Mouse (Mus musculus) hindbrain, embryonic 14.5 days (tissue): ENCODE data around the gene Man2c1. TPM values are rescaled to one million over a fixed set of nuclear protein-coding genes. Genes with fewer than 3 reads are reported as not detected.

ENCODE experiments used
- ATAC-seq: fragments of 200-750 bp; cut with Nextera tagmentation; 2 replicates; pipeline ENCODE4 v1.8.0; 2017; ENCODE audit warnings: moderate number of reproducible peaks, mild to moderate bottlenecking, moderate TSS enrichment, moderate library complexity; ENCODE audit not compliant: low FRiP score
- DNase-seq: peaks from one replicate; pipeline ENCODE4 v3.0.0-alpha.2; 2015; ENCODE audit warnings: low spot score
- H3K27ac ChIP-seq: fragments of 300-500 bp; sonication (generic); 2 replicates; pipeline ENCODE4 v1.5.1; 2014; ENCODE audit warnings: mild to moderate bottlenecking, moderate library complexity
- H3K27me3 ChIP-seq: fragments of 300-500 bp; sonication (generic); 2 replicates; pipeline ENCODE4 v1.6.1; 2014; ENCODE audit warnings: mild to moderate bottlenecking, low read length, mixed read lengths; ENCODE audit not compliant: control insufficient read depth, insufficient read depth
- H3K36me3 ChIP-seq: fragments of 300-500 bp; sonication (generic); replicated peaks from 2 replicates; pipeline ENCODE4 v1.6.1; 2014; ENCODE audit not compliant: control insufficient read depth, insufficient read depth
- H3K4me1 ChIP-seq: fragments of 300-500 bp; sonication (generic); replicated peaks from 2 replicates; pipeline ENCODE4 v1.6.1; 2014; ENCODE audit warnings: antibody characterized with exemption, low read length, mixed read lengths; ENCODE audit not compliant: control insufficient read depth, insufficient read depth
- H3K4me2 ChIP-seq: fragments of 300-500 bp; sonication (generic); replicated peaks from 2 replicates; pipeline ENCODE4 v1.6.1; 2014; ENCODE audit warnings: mild to moderate bottlenecking, moderate library complexity
- H3K4me3 ChIP-seq: fragments of 300-500 bp; sonication (generic); replicated peaks from 2 replicates; pipeline ENCODE4 v1.5.1; 2014; ENCODE audit warnings: mild to moderate bottlenecking, low read length
- H3K9ac ChIP-seq: fragments of 300-500 bp; sonication (generic); 2 replicates; pipeline ENCODE4 v1.6.1; 2014
- H3K9me3 ChIP-seq: fragments of 300-500 bp; sonication (generic); 2 replicates; pipeline ENCODE4 v1.6.1; 2016; ENCODE audit warnings: low read length; ENCODE audit not compliant: control insufficient read depth
- WGBS: fragments of 180-500 bp; shearing (Covaris S2); extraction: QIAGEN DNeasy Blood & Tissue Kit; methylation state at CpG from one replicate; pipeline ENCODE4 v1.1.7; 2014; 5-methylcytosine and 5-hydroxymethylcytosine counted together
- polyA plus RNA-seq: library from polyadenylated mRNA; unstranded; fragments of >200 nt; fragmentation: Nextera tagmentation; extraction: Ambion mirVana; gene quantifications from 2 replicates; pipeline ENCODE4 v1.2.1, GENCODE M21; 2014

Man2c1 gene
- polyA plus RNA-seq, 1 experiment from 2014 or later, result 47.9 TPM

- H3K27me3 ChIP-seq, result no peaks in the 10 kb centered on the region
- H3K9me3 ChIP-seq, result no peaks in the 10 kb centered on the region
- no peak overlapping the region for H3K4me3 ChIP-seq
- H3K36me3 ChIP-seq, result 0 out of 2 replicates have a peak, but pooled peaks cover 14% of the 10 kb centered on the region
- peaks cover 18% of the 10 kb centered on the region for H3K4me1 ChIP-seq
- DNase-seq (no peak), ATAC-seq (no peak)
- 50% methylated on average over 6 of the region's 6 CpGs for WGBS
- H3K4me2 ChIP-seq, result no peak overlapping the region
- H3K9ac ChIP-seq, result no peak overlapping the region
- no peak overlapping the region for H3K27ac ChIP-seq
These were observed 21.8 kb downstream of the Man2c1 start for GRCm38 (mm10) chr9:57152331-57152730.

GRCm38 (mm10) chr9:57156383-57156782, 25.9 kb downstream of the Man2c1 start:
- Histone ChIP-seq H3K4me1 (peaks cover 12% of the 10 kb centered on the region), H3K36me3 (0 out of 2 replicates have a peak, but pooled peaks cover 14% of the 10 kb centered on the region), H3K27me3 (no peaks in the 10 kb centered on the region), H3K4me3 (no peak overlapping the region), H3K27ac (no peak overlapping the region), H3K9ac (no peak overlapping the region), H3K9me3 (no peaks in the 10 kb centered on the region), H3K4me2 (no peak overlapping the region)
- no peak for ATAC-seq
- 93% methylated on average over 7 of the region's 7 CpGs for WGBS
- DNase-seq, result no peak

GRCm38 (mm10) chr9:57156823-57157222, 26.3 kb downstream of the Man2c1 start:
- DNase-seq, result no peak
- H3K27me3 ChIP-seq, result no peaks in the 10 kb centered on the region
- H3K36me3 ChIP-seq, result 0 out of 2 replicates have a peak, but pooled peaks cover 14% of the 10 kb centered on the region
- peaks cover 12% of the 10 kb centered on the region for H3K4me1 ChIP-seq
- no peak overlapping the region for H3K27ac ChIP-seq
- ATAC-seq, result no peak
- WGBS, result 86% methylated on average over 8 of the region's 8 CpGs
- no peak overlapping the region for H3K9ac ChIP-seq
- no peaks in the 10 kb centered on the region for H3K9me3 ChIP-seq
- H3K4me2 ChIP-seq, result peak overlapping the region; percentile 69; the same call in 1 of the 2 replicates
- no peak overlapping the region for H3K4me3 ChIP-seq

- Histone ChIP-seq H3K4me1 (peaks cover 12% of the 10 kb centered on the region), H3K9me3 (no peaks in the 10 kb centered on the region), H3K27me3 (no peaks in the 10 kb centered on the region), H3K4me2 (peak overlapping the region; percentile 69), H3K27ac (peak overlapping the region; percentile 71), H3K36me3 (0 out of 2 replicates have a peak, but pooled peaks cover 14% of the 10 kb centered on the region), H3K4me3 (peak overlapping the region; percentile 69), H3K9ac (peak overlapping the region; percentile 74)
- DNase-seq (no peak), ATAC-seq (no peak)
- WGBS, result 32% methylated on average over 13 of the region's 13 CpGs
These were observed 27.0 kb downstream of the Man2c1 start for GRCm38 (mm10) chr9:57157499-57157898.

GRCm38 (mm10) chr9:57158013-57158470, 27.6 kb downstream of the Man2c1 start, which contains the start of gene Commd4:
Commd4 (minus strand) TSS chr9:57158331.
- H3K4me3 ChIP-seq, result peak within 1 kb of the TSS; percentile 69
- 0 out of 2 replicates have a peak, but pooled peaks cover 14% of the 10 kb centered on the region for H3K36me3 ChIP-seq
- peak; percentile 97 for DNase-seq
- WGBS, result under 1% methylated on average over 24 of the region's 24 CpGs
- peaks cover 12% of the 10 kb centered on the region for H3K4me1 ChIP-seq
- no peaks in the 10 kb centered on the region for H3K9me3 ChIP-seq
- H3K27ac ChIP-seq, result peak within 1 kb of the TSS; percentile 71
- peak; percentile 94 for ATAC-seq
- peak within 1 kb of the TSS; percentile 69 for H3K4me2 ChIP-seq
- peak within 1 kb of the TSS; percentile 74 for H3K9ac ChIP-seq
- H3K27me3 ChIP-seq, result no peaks in the 10 kb centered on the region

- Histone ChIP-seq H3K9ac (peak overlapping the region; percentile 74), H3K27me3 (no peaks in the 10 kb centered on the region), H3K4me3 (peak overlapping the region; percentile 69), H3K9me3 (no peaks in the 10 kb centered on the region), H3K27ac (peak overlapping the region; percentile 47), H3K36me3 (0 out of 2 replicates have a peak, but pooled peaks cover 14% of the 10 kb centered on the region), H3K4me1 (peaks cover 12% of the 10 kb centered on the region), H3K4me2 (peak overlapping the region; percentile 69)
- peak; percentile 8; the same call in 1 of the 2 replicates for ATAC-seq
- WGBS, result 30% methylated on average over 11 of the region's 11 CpGs
- DNase-seq, result no peak
These were observed 28.0 kb downstream of the Man2c1 start for GRCm38 (mm10) chr9:57158506-57158905.

GRCm38 (mm10) chr9:57162496-57162895, 32.0 kb downstream of the Man2c1 start:
- no peaks in the 10 kb centered on the region for H3K9me3 ChIP-seq
- H3K27ac ChIP-seq, result no peak overlapping the region
- no peaks in the 10 kb centered on the region for H3K36me3 ChIP-seq
- H3K4me2 ChIP-seq, result no peak overlapping the region
- DNase-seq (peak; percentile 42), ATAC-seq (no peak)
- no peaks in the 10 kb centered on the region for H3K27me3 ChIP-seq
- no peak overlapping the region for H3K9ac ChIP-seq
- H3K4me1 ChIP-seq, result peaks cover 2% of the 10 kb centered on the region
- H3K4me3 ChIP-seq, result no peak overlapping the region
- 32% methylated on average over 3 of the region's 3 CpGs for WGBS

- 32% methylated on average over 2 of the region's 2 CpGs for WGBS
- DNase-seq (no peak), ATAC-seq (no peak)
- no peaks in the 10 kb centered on the region for H3K9me3 ChIP-seq
- no peak overlapping the region for H3K4me2 ChIP-seq
- H3K27ac ChIP-seq, result no peak overlapping the region
- no peak overlapping the region for H3K9ac ChIP-seq
- no peaks in the 10 kb centered on the region for H3K36me3 ChIP-seq
- no peak overlapping the region for H3K4me3 ChIP-seq
- H3K4me1 ChIP-seq, result no peaks in the 10 kb centered on the region
- H3K27me3 ChIP-seq, result no peaks in the 10 kb centered on the region
These were observed 32.6 kb downstream of the Man2c1 start for GRCm38 (mm10) chr9:57163137-57163536.

GRCm38 (mm10) chr9:57166173-57166572, 35.7 kb downstream of the Man2c1 start:
- WGBS, result 90% methylated on average over 2 of the region's 2 CpGs
- Histone ChIP-seq H3K9me3 (no peaks in the 10 kb centered on the region), H3K27ac (no peak overlapping the region), H3K9ac (no peak overlapping the region), H3K27me3 (no peaks in the 10 kb centered on the region), H3K4me1 (no peaks in the 10 kb centered on the region), H3K4me2 (no peak overlapping the region), H3K4me3 (no peak overlapping the region), H3K36me3 (no peaks in the 10 kb centered on the region)
- DNase-seq, result no peak
- ATAC-seq, result no peak

- H3K9me3 ChIP-seq, result no peaks in the 10 kb centered on the region
- ATAC-seq, result no peak
- H3K27ac ChIP-seq, result no peak overlapping the region
- H3K4me1 ChIP-seq, result no peaks in the 10 kb centered on the region
- no peak overlapping the region for H3K9ac ChIP-seq
- no peak overlapping the region for H3K4me2 ChIP-seq
- H3K36me3 ChIP-seq, result no peaks in the 10 kb centered on the region
- H3K27me3 ChIP-seq, result no peaks in the 10 kb centered on the region
- H3K4me3 ChIP-seq, result no peak overlapping the region
- DNase-seq, result no peak
- 80% methylated on average over 5 of the region's 5 CpGs for WGBS
These were observed 37.9 kb downstream of the Man2c1 start for GRCm38 (mm10) chr9:57168411-57168810.
